Mouse (Mus musculus) cortical plate, adult 2 months (tissue): ENCODE data around the gene Rilpl1.

Experiments
- CTCF ChIP-seq: fragments of 200-500 bp; IDR thresholded peaks from 2 replicates; pipeline ENCODE4 v1.5.1; 2011; ENCODE audit warnings: mild to moderate bottlenecking, control low read depth, low read length; ENCODE audit not compliant: insufficient read depth; ENCODE audit errors: extremely low read depth
- POLR2A ChIP-seq: fragments of 200-500 bp; IDR thresholded peaks from 2 replicates; pipeline ENCODE4 v1.6.1; 2011; ENCODE audit warnings: mild to moderate bottlenecking, low read length, control low read depth; ENCODE audit not compliant: insufficient read depth; ENCODE audit errors: extremely low read depth

DNA sequence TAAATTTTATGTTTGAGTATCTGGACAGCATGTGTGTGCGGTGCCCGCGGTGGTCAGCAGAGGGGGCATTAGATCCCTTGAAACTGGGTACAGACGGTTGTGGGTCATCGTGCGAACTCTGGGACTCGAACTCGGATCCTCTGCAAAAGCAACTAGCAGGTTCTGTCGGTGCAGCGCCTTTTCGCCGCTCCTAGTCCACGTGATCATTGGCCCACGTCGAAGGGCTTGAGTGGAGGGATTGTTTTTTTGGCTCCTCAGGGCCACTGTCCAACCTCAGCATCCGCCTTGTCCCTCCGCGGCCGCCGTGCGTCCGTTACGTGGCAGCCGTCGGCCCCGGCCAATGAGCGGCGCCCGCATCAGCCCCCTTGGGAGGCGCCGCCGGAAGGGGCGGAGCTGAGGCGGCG lies 9.2 kb upstream of the Rilpl1 start, which contains the start of gene Tmed2:
- TF ChIP-seq POLR2A: no peak
- TF ChIP-seq CTCF: no peak
